Mouse (Mus musculus) MEL (cell line): ENCODE results near the gene Ncan. TPM values are rescaled to one million over a fixed set of nuclear protein-coding genes. Genes with fewer than 3 reads are reported as not detected.

Source experiments
- DNase-seq: peaks from one replicate; pipeline ENCODE4 v3.0.0; 2011; ENCODE audit warnings: low read depth, low spot score
- H3K27ac ChIP-seq: 2 replicates; pipeline ENCODE4 v1.5.1; 2012; ENCODE audit warnings: low read depth, mild to moderate bottlenecking, control low read depth, low read length, moderate library complexity; ENCODE audit not compliant: control insufficient read depth
- H3K27me3 ChIP-seq, 2 experiments: fragments of 150-350 bp in 1 of 2; sonication (generic) in 1 of 2; 2 replicates each; pipeline ENCODE4 v1.6.1; 2012; ENCODE audit warnings: low read length in 2 of 2, mild to moderate bottlenecking in 2 of 2, improper control_type of control experiment in 1 of 2, moderate library complexity in 1 of 2; ENCODE audit not compliant: insufficient read depth in 2 of 2, control insufficient read depth in 1 of 2
- H3K36me3 ChIP-seq, 2 experiments: 2 replicates each; pipeline ENCODE4 v1.6.1; 2012 to 2014; ENCODE audit warnings: low read length in 2 of 2, improper control_type of control experiment in 1 of 2, inconsistent platforms in 1 of 2, mild to moderate bottlenecking in 1 of 2; ENCODE audit not compliant: insufficient read depth in 2 of 2, control insufficient read depth in 1 of 2
- H3K4me1 ChIP-seq, 2 experiments: fragments of 150-350 bp in 1 of 2; sonication (generic) in 1 of 2; 2 replicates each; pipeline ENCODE4 v1.6.1; 2012; ENCODE audit warnings: low read length in 2 of 2, improper control_type of control experiment in 1 of 2, mild to moderate bottlenecking in 1 of 2; ENCODE audit not compliant: insufficient read depth in 2 of 2, control insufficient read depth in 1 of 2
- H3K4me3 ChIP-seq, 2 experiments: fragments of 150-350 bp in 1 of 2; sonication (generic) in 1 of 2; 2 replicates each; pipeline ENCODE4 v1.5.1; 2012; ENCODE audit warnings: low read depth in 2 of 2, low read length in 2 of 2, mild to moderate bottlenecking in 2 of 2, moderate library complexity in 2 of 2, control low read depth in 1 of 2, improper control_type of control experiment in 1 of 2; ENCODE audit not compliant: control insufficient read depth in 1 of 2, insufficient read depth in 1 of 2
- H3K79me2 ChIP-seq: 2 replicates; pipeline ENCODE4 v1.6.1; 2012; ENCODE audit warnings: mild to moderate bottlenecking, low read length, moderate library complexity; ENCODE audit not compliant: control insufficient read depth, poor library complexity, insufficient read depth
- H3K9ac ChIP-seq: 2 replicates; pipeline ENCODE4 v1.6.1; 2012; ENCODE audit warnings: low read depth, mild to moderate bottlenecking, control low read depth, low read length, moderate library complexity; ENCODE audit not compliant: control insufficient read depth, poor library complexity, severe bottlenecking
- H3K9me3 ChIP-seq: fragments of 150-350 bp; sonication (generic); replicated peaks from 2 replicates; pipeline ENCODE4 v1.6.1; 2012; ENCODE audit warnings: mild to moderate bottlenecking, low read length, improper control_type of control experiment, moderate library complexity; ENCODE audit not compliant: insufficient read depth
- BHLHE40 ChIP-seq: IDR thresholded peaks from 2 replicates; pipeline ENCODE4 v1.6.1; 2012; ENCODE audit warnings: low read depth, mild to moderate bottlenecking, inconsistent platforms, low read length, improper control_type of control experiment, borderline replicate concordance
- CHD2 ChIP-seq: IDR thresholded peaks from 2 replicates; pipeline ENCODE4 v1.6.1; 2011; ENCODE audit warnings: low read length, improper control_type of control experiment
- CTCF ChIP-seq, 3 experiments: IDR thresholded peaks in 2 of 3; conservative IDR thresholded peaks in 1 of 3; 2 replicates each; pipeline ENCODE4 v1.5.1; 2011 to 2012; ENCODE audit warnings: low read length in 3 of 3, low read depth in 2 of 3, mild to moderate bottlenecking in 2 of 3, improper control_type of control experiment in 1 of 3, inconsistent platforms in 1 of 3, mixed read lengths in 1 of 3, moderate library complexity in 1 of 3; ENCODE audit not compliant: control insufficient read depth in 1 of 3, insufficient read depth in 1 of 3, poor library complexity in 1 of 3, severe bottlenecking in 1 of 3
- E2F4 ChIP-seq: IDR thresholded peaks from 2 replicates; pipeline ENCODE4 v1.6.1; 2011; ENCODE audit warnings: low read depth, low read length, improper control_type of control experiment, borderline replicate concordance
- ELF1 ChIP-seq: IDR thresholded peaks from 2 replicates; pipeline ENCODE4 v1.6.1; 2014; ENCODE audit warnings: low read depth, mild to moderate bottlenecking, inconsistent platforms, low read length, improper control_type of control experiment, moderate library complexity
- EP300 ChIP-seq, 2 experiments: IDR thresholded peaks; 2 replicates each; pipeline ENCODE4 v1.6.1; 2011; ENCODE audit warnings: improper control_type of control experiment in 2 of 2, low read length in 2 of 2, low read depth in 1 of 2, mild to moderate bottlenecking in 1 of 2
- ETS1 ChIP-seq: IDR thresholded peaks from 2 replicates; pipeline ENCODE4 v1.6.1; 2012; ENCODE audit warnings: low read depth, mild to moderate bottlenecking, inconsistent platforms, low read length, improper control_type of control experiment, moderate library complexity
- GATA1 ChIP-seq: IDR thresholded peaks from 2 replicates; pipeline ENCODE4 v1.6.1; 2011; ENCODE audit warnings: low read depth, low read length, improper control_type of control experiment
- HCFC1 ChIP-seq: IDR thresholded peaks from 2 replicates; pipeline ENCODE4 v1.6.1; 2012; ENCODE audit warnings: low read depth, mild to moderate bottlenecking, inconsistent platforms, low read length, improper control_type of control experiment, moderate library complexity
- MAFK ChIP-seq: IDR thresholded peaks from 2 replicates; pipeline ENCODE4 v1.6.1; 2011; ENCODE audit warnings: low read depth, mild to moderate bottlenecking, low read length, improper control_type of control experiment, borderline replicate concordance
- MAX ChIP-seq: IDR thresholded peaks from 2 replicates; pipeline ENCODE4 v1.6.1; 2011; ENCODE audit warnings: low read length, improper control_type of control experiment
- MXI1 ChIP-seq: IDR thresholded peaks from 2 replicates; pipeline ENCODE4 v1.6.1; 2011; ENCODE audit warnings: mild to moderate bottlenecking, low read depth, low read length, improper control_type of control experiment
- MYB ChIP-seq: IDR thresholded peaks from 2 replicates; pipeline ENCODE4 v1.6.1; 2011; ENCODE audit warnings: mild to moderate bottlenecking, low read depth, low read length, improper control_type of control experiment
- NRF1 ChIP-seq: IDR thresholded peaks from 2 replicates; pipeline ENCODE4 v1.6.1; 2014; ENCODE audit warnings: low read depth, mild to moderate bottlenecking, inconsistent platforms, low read length, improper control_type of control experiment, moderate library complexity; ENCODE audit not compliant: poor library complexity, insufficient read depth, severe bottlenecking
- POLR2AphosphoS2 ChIP-seq: IDR thresholded peaks from 2 replicates; pipeline ENCODE4 v1.6.1; 2011; ENCODE audit warnings: low read length, improper control_type of control experiment
- RAD21 ChIP-seq: IDR thresholded peaks from 2 replicates; pipeline ENCODE4 v1.6.1; 2011; ENCODE audit warnings: mild to moderate bottlenecking, low read depth, low read length, improper control_type of control experiment
- SIN3A ChIP-seq: IDR thresholded peaks from 2 replicates; pipeline ENCODE4 v1.6.1; 2012; ENCODE audit warnings: low read length, improper control_type of control experiment, inconsistent platforms
- TAL1 ChIP-seq: IDR thresholded peaks from 2 replicates; pipeline ENCODE4 v1.6.1; 2012; ENCODE audit warnings: mild to moderate bottlenecking, inconsistent platforms, low read length, moderate library complexity, mixed read lengths
- TBP ChIP-seq: IDR thresholded peaks from 2 replicates; pipeline ENCODE4 v1.8.0; 2011; ENCODE audit warnings: low read depth, low read length, improper control_type of control experiment
- TCF12 ChIP-seq: IDR thresholded peaks from 2 replicates; pipeline ENCODE4 v1.6.1; 2014; ENCODE audit warnings: low read depth, mild to moderate bottlenecking, inconsistent platforms, low read length, improper control_type of control experiment, moderate library complexity
- USF1 ChIP-seq: IDR thresholded peaks from 2 replicates; pipeline ENCODE4 v1.6.1; 2014; ENCODE audit warnings: low read depth, mild to moderate bottlenecking, inconsistent platforms, low read length, improper control_type of control experiment, moderate library complexity
- USF2 ChIP-seq, 2 experiments: IDR thresholded peaks; 2 replicates each; pipeline ENCODE4 v1.6.1; 2011 to 2012; ENCODE audit warnings: improper control_type of control experiment in 2 of 2, low read length in 2 of 2, borderline replicate concordance in 1 of 2, inconsistent platforms in 1 of 2, low read depth in 1 of 2, mild to moderate bottlenecking in 1 of 2; ENCODE audit not compliant: insufficient read depth in 1 of 2
- ZKSCAN1 ChIP-seq: IDR thresholded peaks from 2 replicates; pipeline ENCODE4 v1.6.1; 2012; ENCODE audit warnings: low read depth, mild to moderate bottlenecking, inconsistent platforms, low read length, improper control_type of control experiment, moderate library complexity
- ZMIZ1 ChIP-seq: IDR thresholded peaks from 2 replicates; pipeline ENCODE4 v1.6.1; 2012; ENCODE audit warnings: low read depth, mild to moderate bottlenecking, inconsistent platforms, low read length, improper control_type of control experiment, moderate library complexity
- polyA plus RNA-seq, 2 experiments: library from polyadenylated mRNA; stranded (reverse) in 1 of 2; unstranded in 1 of 2; fragments of >175 nt in 1 of 2; fragments of >200 nt in 1 of 2; gene quantifications; 2 replicates each; pipeline versions ENCODE4 v1.2.1 to v1.2.4; 2012; ENCODE audit warnings: low replicate concordance in 2 of 2, low read depth in 1 of 2; ENCODE audit not compliant: insufficient read length in 2 of 2, insufficient read depth in 1 of 2, missing spikeins in 1 of 2
- total RNA-seq: library from RNA; depleted of rRNA; stranded (reverse); fragments of 300-350 nt; gene quantifications from 2 replicates; pipeline ENCODE4 v1.2.3, GENCODE M21; 2012

Gene Ncan
- total and polyA plus RNA-seq, 3 experiments = not detected

DNA sequence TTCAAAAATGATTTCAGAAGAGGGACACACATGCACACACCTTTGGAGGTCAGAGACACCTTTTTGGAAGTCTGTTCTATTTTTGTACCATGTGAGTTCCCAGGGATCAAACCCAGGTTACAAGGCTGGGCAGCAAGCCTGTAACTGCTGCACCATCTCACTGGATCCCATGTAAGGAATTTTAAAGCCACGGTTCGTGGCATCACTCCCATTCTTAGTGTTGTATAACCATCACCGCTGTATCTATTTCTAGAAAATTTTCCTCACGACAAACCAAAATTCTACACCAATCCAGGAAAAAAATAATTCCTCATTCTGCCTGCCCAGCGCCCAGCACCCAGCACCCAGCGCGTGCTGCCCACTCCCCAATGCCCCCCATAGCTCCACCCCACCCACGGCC lies 21.4 kb downstream of the Ncan start:
- H3K4me1 ChIP-seq = peaks cover 0 to 4% of the 10 kb centered on the region in 2 experiments; a peak in 1 of 4 replicates
- H3K27ac ChIP-seq = no peak overlapping the region
- peaks cover 0 to 2% of the 10 kb centered on the region in 2 experiments; a peak in 3 of 4 replicates for H3K27me3 ChIP-seq
- no peak for DNase-seq
- TF ChIP-seq TAL1 (no peak), MXI1 (no peak), MAX (no peak), TBP (no peak), BHLHE40 (no peak), MYB (no peak), EP300 (IDR thresholded peaks at IDR 0.05; ENCODE audit: low read depth in 1 of 2, low read length in 2 of 2) (no peak), ETS1 (no peak), ELF1 (no peak), GATA1 (no peak), CTCF (IDR thresholded peaks at IDR 0.05 in 2 of 3, conservative IDR thresholded peaks at IDR 0.05 in 1 of 3; ENCODE audit: control insufficient read depth in 1 of 3, insufficient read depth in 1 of 3, low read depth in 2 of 3, low read length in 3 of 3, poor library complexity in 1 of 3, severe bottlenecking in 1 of 3) (no peak), USF1 (no peak), POLR2AphosphoS2 (no peak), HCFC1 (no peak), RAD21 (no peak), CHD2 (no peak), ZKSCAN1 (no peak)
- H3K9ac ChIP-seq = no peak overlapping the region
- no peaks in the 10 kb centered on the region for H3K79me2 ChIP-seq
- no peak overlapping the region for H3K4me3 ChIP-seq
- H3K36me3 ChIP-seq = no peaks in the 10 kb centered on the region
- no peaks in the 10 kb centered on the region for H3K9me3 ChIP-seq

DNA sequence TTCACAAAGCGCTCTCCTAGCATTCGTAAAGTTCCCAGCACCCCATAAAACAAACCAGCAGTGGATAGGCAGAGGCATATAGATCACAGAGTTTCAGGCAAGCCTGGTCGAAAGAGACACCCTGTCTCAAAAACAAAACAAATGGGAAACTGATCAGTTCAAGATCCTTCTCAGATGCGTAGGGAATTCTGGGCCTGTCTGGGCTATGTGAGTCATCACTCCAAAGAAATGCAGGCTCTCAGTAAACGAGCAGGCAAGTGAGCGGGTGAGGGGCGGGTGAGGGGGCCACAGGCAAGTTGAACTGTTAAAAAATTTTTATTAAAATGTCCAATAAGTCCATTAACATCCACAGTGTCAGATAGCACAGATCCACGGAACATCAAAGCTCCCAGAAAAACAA lies 27.9 kb downstream of the Ncan start:
- H3K79me2 ChIP-seq = no peaks in the 10 kb centered on the region
- no peak overlapping the region for H3K4me3 ChIP-seq
- no peak for DNase-seq
- H3K36me3 ChIP-seq = no peaks in the 10 kb centered on the region
- TF ChIP-seq TAL1 (no peak), SIN3A (no peak), MAFK (no peak), NRF1 (no peak), ZMIZ1 (no peak), TCF12 (no peak), USF2 (IDR thresholded peaks at IDR 0.05; ENCODE audit: borderline replicate concordance in 1 of 2, insufficient read depth in 1 of 2, low read depth in 1 of 2, low read length in 2 of 2) (no peak), E2F4 (no peak)
- H3K9ac ChIP-seq = no peak overlapping the region
- H3K4me1 ChIP-seq = no peaks in the 10 kb centered on the region
- no peaks in the 10 kb centered on the region for H3K27me3 ChIP-seq
- H3K9me3 ChIP-seq = no peaks in the 10 kb centered on the region
- no peak overlapping the region for H3K27ac ChIP-seq
